Mouse (Mus musculus) embryo, embryonic 11 days (tissue): ENCODE measurements around the gene Acvr1.
A peak's percentile ranks its signal among the peaks of the same experiment; 100 is the strongest.

ENCODE experiments used
- DNase-seq: peaks from one replicate; pipeline ENCODE4 v3.0.0-alpha.2; 2015

Acvr1 gene

GRCm38 (mm10) chr2:58518517-58518916 is 48.4 kb downstream of the Acvr1 start:
- no peak for DNase-seq

GRCm38 (mm10) chr2:58516920-58517319 is 50.0 kb downstream of the Acvr1 start:
- DNase-seq = no peak

GRCm38 (mm10) chr2:58516000-58516399 is 51.0 kb downstream of the Acvr1 start:
- no peak for DNase-seq

GRCm38 (mm10) chr2:58514489-58514888 is 52.5 kb downstream of the Acvr1 start:
- DNase-seq = no peak

DNA sequence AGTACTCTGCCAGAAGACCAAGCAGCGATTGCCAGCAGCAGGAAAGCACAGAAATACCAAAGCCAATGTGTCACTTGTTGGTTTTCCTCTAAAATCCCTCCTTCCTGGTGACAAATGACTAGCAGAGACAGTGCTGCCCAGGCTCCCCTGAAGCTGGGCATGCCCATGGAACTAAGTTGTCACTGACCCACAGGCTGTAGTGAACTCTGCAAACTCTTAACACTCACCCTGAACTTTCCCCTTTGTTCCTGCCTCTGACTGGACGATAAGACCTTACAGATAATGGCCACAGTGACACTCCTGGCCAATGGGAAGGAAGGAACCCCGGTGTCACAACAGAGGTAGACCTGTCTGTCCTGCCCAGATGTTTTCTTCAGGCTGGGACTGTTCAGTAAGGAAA is 53.7 kb downstream of the Acvr1 start:
- no peak for DNase-seq

DNA sequence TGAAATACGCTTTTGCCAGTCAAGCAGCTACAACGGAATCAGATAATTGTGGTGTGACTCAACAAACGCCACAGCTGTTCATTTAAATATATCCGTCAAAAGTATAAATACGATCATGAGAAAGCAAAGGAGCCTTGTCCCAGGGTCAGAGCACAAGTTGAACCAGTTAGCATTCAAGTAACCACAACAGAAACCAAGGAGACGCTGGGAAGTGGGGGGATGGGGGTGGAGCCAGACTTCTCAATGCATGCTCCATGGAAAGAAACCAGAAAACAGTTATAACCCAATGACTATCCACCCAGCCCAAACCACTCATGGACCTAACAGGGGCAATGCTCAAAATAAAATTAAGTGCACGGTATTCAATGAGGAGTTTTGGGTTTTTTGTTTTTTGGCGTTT is 56.8 kb downstream of the Acvr1 start:
- DNase-seq = no peak

- no peak for DNase-seq
These were observed 61.5 kb downstream of the Acvr1 start for GRCm38 (mm10) chr2:58505306-58506090.

- peak; percentile 19 for DNase-seq
These were observed 70.1 kb downstream of the Acvr1 start for GRCm38 (mm10) chr2:58496647-58497410.

GRCm38 (mm10) chr2:58495271-58495670 is 71.7 kb downstream of the Acvr1 start:
- DNase-seq = no peak

- no peak for DNase-seq
These were observed 73.0 kb downstream of the Acvr1 start for GRCm38 (mm10) chr2:58493685-58494635.

- DNase-seq = no peak
These were observed 77.7 kb downstream of the Acvr1 start for GRCm38 (mm10) chr2:58489275-58489674.

DNA sequence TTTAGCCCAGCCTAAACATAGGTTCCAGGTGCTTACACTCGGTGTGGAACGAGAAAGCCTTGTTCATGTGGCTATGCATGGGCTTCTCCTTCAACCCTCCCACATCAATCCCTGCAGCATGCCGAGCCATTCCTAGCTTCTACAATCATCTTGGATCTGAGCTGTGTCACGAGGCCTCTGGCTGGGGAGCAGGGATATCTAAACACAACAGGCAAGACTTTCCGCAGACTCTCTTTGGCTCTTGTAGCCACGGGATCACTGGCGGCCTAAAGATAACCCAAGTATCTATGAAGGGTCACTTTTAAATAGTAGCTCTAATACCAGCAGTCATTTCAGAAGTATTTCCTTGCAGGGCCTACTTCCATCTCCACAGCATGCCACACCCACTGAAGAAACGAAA is 78.6 kb downstream of the Acvr1 start:
- DNase-seq = no peak

- no peak for DNase-seq
These were observed 79.7 kb downstream of the Acvr1 start for GRCm38 (mm10) chr2:58487279-58487560.

DNA sequence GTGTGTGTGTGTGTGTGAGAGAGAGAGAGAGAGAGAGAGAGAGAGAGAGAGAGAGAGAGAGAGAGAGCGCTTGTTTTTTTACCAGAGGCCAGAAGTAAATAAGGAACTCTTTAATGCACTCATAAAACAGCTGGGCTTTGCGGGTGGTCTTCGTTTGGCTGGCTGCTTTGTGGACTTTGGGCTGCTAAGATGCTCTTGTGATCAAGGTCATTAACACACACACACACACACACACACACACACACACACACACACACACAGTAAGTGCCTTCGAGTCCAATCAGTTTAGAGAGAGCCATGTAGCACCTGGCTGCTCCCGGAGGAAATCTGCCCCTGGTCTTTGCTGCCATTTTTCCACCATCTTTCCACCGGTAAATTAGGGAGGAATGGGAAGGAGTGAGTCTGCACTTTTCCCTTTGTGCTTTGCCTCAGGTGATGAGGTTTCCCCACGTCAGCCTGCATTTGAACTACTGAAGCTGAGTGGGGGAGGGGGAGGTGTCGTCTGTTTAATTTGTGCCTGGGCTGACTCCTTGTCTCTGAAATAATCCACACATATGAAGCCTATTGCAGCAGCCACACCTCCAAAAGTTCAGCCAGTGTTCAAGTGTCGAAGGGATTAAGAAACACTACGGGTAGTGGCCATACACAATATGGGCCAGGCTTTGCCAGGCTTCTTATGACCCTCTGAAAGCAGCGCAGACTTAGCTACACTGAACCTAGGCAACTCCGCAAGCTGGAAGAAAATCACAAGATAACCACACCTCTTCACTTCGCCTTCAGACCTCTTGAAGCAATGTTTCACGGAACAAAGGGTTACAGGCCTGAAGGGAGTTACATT is 80.3 kb downstream of the Acvr1 start:
- DNase-seq = peak; percentile 21

GRCm38 (mm10) chr2:58485683-58486082 is 81.3 kb downstream of the Acvr1 start:
- no peak for DNase-seq

DNA sequence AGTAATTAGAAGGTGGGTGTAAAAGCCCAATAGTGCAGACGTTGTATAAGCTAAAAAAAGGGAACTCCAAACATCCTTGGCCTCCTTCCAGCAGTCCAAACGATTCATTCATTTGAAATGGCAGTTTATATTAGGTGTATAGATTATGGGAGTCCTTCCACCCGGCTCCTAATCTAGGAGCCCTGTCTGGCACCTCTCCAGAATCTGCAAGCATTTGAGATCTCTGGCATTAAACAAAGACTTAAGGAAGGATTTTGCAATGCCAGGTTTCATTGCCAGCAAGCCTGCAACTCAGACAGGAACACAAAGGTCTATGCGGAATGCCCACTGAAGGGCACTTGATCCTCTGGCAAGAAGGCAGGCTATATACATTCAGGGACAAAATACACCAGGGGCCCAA is 81.8 kb downstream of the Acvr1 start:
- no peak for DNase-seq

GRCm38 (mm10) chr2:58484284-58484965 is 82.5 kb downstream of the Acvr1 start:
- no peak for DNase-seq

- no peak for DNase-seq
These were observed 85.4 kb downstream of the Acvr1 start for GRCm38 (mm10) chr2:58481450-58482100.

DNA sequence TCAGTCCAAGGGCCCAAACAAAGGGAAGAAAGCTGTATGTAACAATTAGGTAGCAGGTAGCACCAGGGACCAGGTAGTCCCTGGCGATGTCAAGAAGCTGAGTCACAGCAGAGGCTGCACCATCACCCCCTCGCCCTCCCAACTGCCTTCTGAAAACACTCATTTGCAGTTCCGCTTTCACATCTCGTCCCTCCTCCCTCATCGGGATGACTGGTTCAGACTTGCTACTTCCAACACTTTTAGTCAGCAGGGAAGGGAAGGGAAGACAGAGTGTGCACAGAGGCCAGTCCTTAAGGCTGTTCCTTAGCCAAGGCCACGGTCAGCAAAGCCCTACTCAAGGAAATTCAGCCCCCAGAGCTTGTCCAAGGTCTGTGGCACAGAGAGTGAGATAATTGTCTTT is 86.2 kb downstream of the Acvr1 start:
- DNase-seq = no peak

DNA sequence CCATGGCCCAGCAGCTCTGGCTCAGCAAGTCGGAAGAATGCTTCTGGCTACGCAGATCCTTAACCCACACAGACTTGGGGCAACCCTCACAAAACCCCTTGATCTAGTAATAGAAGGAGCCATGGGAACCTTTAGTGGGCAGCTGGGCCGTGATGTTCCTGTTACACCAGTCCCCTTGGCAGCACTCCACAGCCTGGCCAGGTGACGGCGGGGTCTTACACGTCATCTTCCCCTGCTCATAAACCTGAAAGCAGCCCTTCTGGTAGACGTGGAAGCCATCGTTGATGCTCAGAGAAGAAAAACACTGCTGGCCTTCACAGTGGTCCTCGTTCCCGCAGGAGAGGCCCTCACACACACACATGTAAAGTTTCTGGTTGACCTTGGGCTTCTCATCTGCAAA is 87.4 kb downstream of the Acvr1 start:
- no peak for DNase-seq

DNA sequence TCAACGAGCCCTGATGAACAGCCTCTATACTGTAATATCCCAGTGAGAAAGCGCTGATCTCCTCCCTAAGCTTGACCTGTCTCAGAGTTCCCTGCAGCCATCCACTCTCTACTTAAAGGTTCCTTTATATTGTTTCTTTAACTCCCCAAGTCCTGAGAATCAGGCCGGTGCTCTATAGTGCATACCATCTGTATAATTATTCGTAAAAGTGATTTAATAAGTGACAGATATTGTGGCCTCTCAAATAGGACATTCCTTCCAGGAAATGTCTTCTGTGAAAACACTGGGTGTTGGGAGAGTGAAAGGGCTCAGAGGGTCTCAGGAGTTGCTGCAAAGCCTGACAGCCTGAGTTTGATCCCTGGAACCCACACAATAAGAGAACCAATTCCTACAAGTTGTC is 88.8 kb downstream of the Acvr1 start:
- DNase-seq = no peak
